Mouse (Mus musculus) left cerebral cortex, adult 11 months (tissue): ENCODE data around the gene Olfr311.
"Not testable (repeated sequence)": the region's sequence is repeated elsewhere in the genome, so short reads cannot be mapped to it uniquely, and the experiment has no call there.

Source experiments
- DNase-seq: peaks from one replicate; pipeline ENCODE4 v3.0.0; 2022; ENCODE audit warnings: low spot score

Gene Olfr311

DNA sequence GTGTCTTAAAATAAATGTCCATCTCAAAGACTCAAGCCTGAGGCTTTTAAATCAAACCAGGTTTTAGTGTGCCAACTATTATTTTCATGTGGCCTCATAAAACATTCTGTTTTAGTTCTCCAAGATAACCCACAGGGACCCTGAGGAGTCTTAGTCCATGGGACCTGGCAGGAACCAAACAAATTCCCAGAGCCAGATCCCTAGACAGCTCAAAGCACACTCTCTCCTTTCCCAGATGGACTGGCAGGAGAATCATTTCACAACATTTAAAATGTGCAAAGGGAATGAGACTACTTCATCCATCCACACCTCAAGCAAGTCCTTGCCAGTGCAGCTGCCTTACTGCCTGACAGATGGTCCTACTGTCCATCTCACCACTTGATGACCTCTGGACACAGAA, at the start of gene Olfr311:
TSS of gene Olfr311 (plus strand) at position 301 of the 400 bp plus-strand sequence.
- not testable (repeated sequence) for DNase-seq

- DNase-seq: no peak
Measured at GRCm38 (mm10) chr11:58789532-58789931, 49.5 kb upstream of the Olfr311 start.

DNA sequence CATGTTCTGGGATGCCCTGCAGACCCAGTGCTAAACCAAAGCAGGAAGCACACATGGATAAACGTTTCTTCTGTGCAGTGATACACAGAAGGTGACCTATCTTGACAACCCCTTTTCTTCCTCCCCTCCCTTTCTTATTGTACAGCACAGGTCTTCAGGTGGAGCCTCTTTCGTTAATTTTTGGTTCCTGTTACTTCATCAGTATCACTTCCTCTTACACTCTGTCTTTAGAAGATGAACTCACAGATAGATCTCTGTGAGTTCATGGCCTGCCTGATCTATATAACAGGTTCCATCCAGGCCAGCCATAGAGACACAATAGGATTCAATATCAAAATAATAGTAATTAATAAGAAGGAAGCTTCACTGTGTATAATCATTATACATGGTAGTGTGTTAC, 49.0 kb upstream of the Olfr311 start:
- DNase-seq: no peak

- DNase-seq: no peak
Measured at GRCm38 (mm10) chr11:58790646-58791045, 48.4 kb upstream of the Olfr311 start.

GRCm38 (mm10) chr11:58795856-58796255, 43.2 kb upstream of the Olfr311 start:
- DNase-seq: no peak

DNA sequence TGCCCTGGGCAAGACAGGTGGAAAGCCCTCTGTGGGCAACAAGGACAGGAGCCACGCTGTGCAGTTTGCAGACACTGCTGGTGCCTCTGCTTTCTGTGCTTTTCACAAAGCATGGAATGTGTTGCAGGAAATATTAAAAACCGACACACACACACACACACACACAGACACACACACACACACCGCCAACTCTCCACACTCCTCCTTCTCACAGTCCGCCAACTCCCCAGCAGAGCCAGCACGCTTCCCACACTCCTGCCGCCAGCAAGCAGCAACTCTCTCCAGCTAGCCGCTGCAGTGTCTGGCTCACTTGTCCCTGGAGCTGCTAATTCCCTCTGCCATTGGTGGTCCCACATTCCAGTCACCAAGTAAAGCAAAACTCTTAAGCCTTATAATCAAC, 42.2 kb upstream of the Olfr311 start:
- DNase-seq: peak; percentile 57

- DNase-seq: no peak
Measured at GRCm38 (mm10) chr11:58799747-58800146, 39.3 kb upstream of the Olfr311 start.

GRCm38 (mm10) chr11:58801558-58802228, 37.4 kb upstream of the Olfr311 start, which contains the start of gene Fam183b:
Gene Fam183b, minus strand, starts transcription at chr11:58801960.
- DNase-seq: no peak

GRCm38 (mm10) chr11:58803871-58804270, 35.2 kb upstream of the Olfr311 start:
- DNase-seq: no peak

- DNase-seq: no peak
Measured at GRCm38 (mm10) chr11:58804393-58804792, 34.7 kb upstream of the Olfr311 start.

DNA sequence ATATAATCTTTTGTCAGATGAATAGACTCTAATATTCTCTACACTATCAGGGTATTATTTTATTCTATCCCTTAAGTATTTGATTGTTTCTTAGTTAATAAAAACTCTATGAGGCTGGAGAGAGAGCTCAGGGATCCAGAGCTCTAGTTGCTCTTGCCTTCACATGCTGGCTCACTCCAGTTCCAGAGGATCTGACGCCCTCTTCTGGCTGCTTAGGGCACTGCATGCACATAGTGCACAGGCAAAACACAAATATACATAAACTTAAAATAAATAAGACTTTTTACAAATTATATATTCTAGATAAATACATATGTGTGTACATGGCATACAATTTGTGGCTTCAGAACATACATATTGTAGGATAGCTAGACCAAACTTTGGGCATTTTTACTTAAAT, 27.1 kb upstream of the Olfr311 start:
- no peak for DNase-seq

GRCm38 (mm10) chr11:58814700-58815099, 24.4 kb upstream of the Olfr311 start, which contains the start of gene Olfr313:
Gene Olfr313, plus strand, starts transcription at chr11:58815000.
- not testable (repeated sequence) for DNase-seq

GRCm38 (mm10) chr11:58815676-58816075, 23.4 kb upstream of the Olfr311 start:
- DNase-seq: no peak

DNA sequence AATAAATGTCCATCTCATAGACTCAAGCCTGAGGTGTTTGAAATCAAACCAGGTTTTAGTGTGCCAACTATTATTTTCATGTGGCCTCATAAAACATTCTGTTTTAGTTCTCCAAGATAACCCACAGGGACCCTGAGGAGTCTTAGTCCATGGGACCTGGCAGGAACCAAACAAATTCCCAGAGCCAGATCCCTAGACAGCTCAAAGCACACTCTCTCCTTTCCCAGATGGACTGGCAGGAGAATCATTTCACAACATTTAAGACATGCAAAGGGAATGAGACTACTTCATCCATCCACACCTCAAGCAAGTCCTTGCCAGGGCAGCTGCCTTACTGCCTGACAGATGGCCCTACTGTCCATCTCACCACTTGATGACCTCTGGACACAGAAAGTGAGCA, 10.1 kb upstream of the Olfr311 start, which contains the start of gene Olfr312:
TSS of gene Olfr312 (plus strand) at position 301 of the 400 bp plus-strand sequence.
- DNase-seq: not testable (repeated sequence)

- DNase-seq: no peak
Measured at GRCm38 (mm10) chr11:58829764-58830163, 9.3 kb upstream of the Olfr311 start.

- DNase-seq: not testable (repeated sequence)
Measured at GRCm38 (mm10) chr11:58832541-58832940, 6.5 kb upstream of the Olfr311 start.

- DNase-seq: peak; percentile 96
Measured at GRCm38 (mm10) chr11:58846919-58847461, 7.9 kb downstream of the Olfr311 start, which contains the start of gene Gm12258. Gene Gm12258, plus strand, starts transcription at chr11:58847158.

- no peak for DNase-seq
Measured at GRCm38 (mm10) chr11:58847636-58848035, 8.6 kb downstream of the Olfr311 start.

DNA sequence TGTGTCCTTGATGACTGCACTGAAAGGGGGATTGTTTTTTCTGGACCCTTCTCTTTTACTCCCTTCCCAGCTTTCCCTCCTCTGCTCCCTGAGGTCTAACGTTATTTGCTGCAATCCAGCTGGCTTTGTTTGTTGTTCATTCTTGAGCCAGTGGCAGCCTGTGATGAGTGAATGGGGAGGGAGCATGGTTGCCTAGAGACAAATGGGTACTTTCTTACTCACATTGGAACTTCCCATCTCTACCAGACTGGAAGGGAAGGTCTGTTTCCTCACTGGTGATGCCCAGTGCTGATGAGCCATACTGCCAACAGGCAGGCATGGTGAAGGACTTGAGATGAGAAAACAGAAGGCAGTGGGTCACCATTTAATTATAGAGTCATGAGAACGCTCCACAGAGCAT, 10.7 kb downstream of the Olfr311 start:
- DNase-seq: no peak

DNA sequence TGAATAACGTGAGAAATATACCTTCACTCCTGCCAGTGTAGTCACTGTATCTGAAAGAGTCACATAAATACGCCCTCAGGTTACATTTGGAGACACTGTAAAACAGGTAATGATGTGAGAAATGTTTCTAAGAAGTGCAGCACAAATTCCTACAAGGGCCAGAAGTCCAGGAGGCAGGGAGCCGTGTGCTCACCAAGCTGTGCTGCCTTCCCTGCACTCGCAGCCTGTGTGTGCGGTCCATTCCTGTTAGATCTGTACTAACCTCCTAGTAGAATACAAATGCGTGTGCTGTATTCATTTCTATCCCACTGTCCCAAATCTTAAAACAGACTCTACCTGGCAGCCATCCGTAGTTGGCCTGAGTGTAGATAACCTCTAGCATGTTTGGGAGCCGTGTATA, 21.7 kb downstream of the Olfr311 start:
- no peak for DNase-seq

GRCm38 (mm10) chr11:58867039-58867953, 28.2 kb downstream of the Olfr311 start, which contains the start of gene 2810021J22Rik:
Gene 2810021J22Rik, plus strand, starts transcription at chr11:58867216.
- DNase-seq: peak; percentile 66

GRCm38 (mm10) chr11:58867954-58868330, 28.9 kb downstream of the Olfr311 start:
- no peak for DNase-seq
